Mouse (Mus musculus): Measurements from ENCODE around the gene Pik3cg. TPM values are rescaled to one million over a fixed set of nuclear protein-coding genes. Genes with fewer than 3 reads are reported as not detected.

Pik3cg gene
- polyA plus RNA-seq, 1 experiment from 2014 or later: 2.2 TPM

- Histone ChIP-seq H3K9me3 (replicated peaks) (no peaks in the 10 kb centered on the region), H3K27me3 (no peaks in the 10 kb centered on the region), H3K4me1 (no peaks in the 10 kb centered on the region), H3K27ac (no peak overlapping the region), H3K36me3 (no peaks in the 10 kb centered on the region), H3K9ac (no peak overlapping the region), H3K4me3 (replicated peaks) (no peak overlapping the region), H3K4me2 (no peak overlapping the region)
- 92% methylated on average over 6 of the region's 6 CpGs for WGBS
- ATAC-seq (replicated peaks; ENCODE audit: low FRiP score): no peak
Observed at GRCm38 (mm10) chr12:32174437-32174836, 34.0 kb downstream of the Pik3cg start.

- no peak for ATAC-seq (replicated peaks; ENCODE audit: low FRiP score)
- no peaks in the 10 kb centered on the region for H3K36me3 ChIP-seq
- H3K9me3 ChIP-seq (replicated peaks): no peaks in the 10 kb centered on the region
- H3K4me2 ChIP-seq: no peak overlapping the region
- 90% methylated on average over 7 of the region's 7 CpGs for WGBS
- H3K9ac ChIP-seq: no peak overlapping the region
- H3K27me3 ChIP-seq: no peaks in the 10 kb centered on the region
- H3K4me3 ChIP-seq (replicated peaks): no peak overlapping the region
- H3K27ac ChIP-seq: no peak overlapping the region
- H3K4me1 ChIP-seq: no peaks in the 10 kb centered on the region
Observed at GRCm38 (mm10) chr12:32172826-32173225, 35.6 kb downstream of the Pik3cg start.

GRCm38 (mm10) chr12:32169164-32169563, 39.3 kb downstream of the Pik3cg start:
- H3K4me1 ChIP-seq: no peaks in the 10 kb centered on the region
- H3K4me2 ChIP-seq: no peak overlapping the region
- ATAC-seq (replicated peaks; ENCODE audit: low FRiP score): no peak
- H3K9me3 ChIP-seq (replicated peaks): no peaks in the 10 kb centered on the region
- WGBS: 22% methylated on average over 5 of the region's 5 CpGs
- no peaks in the 10 kb centered on the region for H3K36me3 ChIP-seq
- no peak overlapping the region for H3K9ac ChIP-seq
- H3K27me3 ChIP-seq: no peaks in the 10 kb centered on the region
- no peak overlapping the region for H3K27ac ChIP-seq
- no peak overlapping the region for H3K4me3 ChIP-seq (replicated peaks)

GRCm38 (mm10) chr12:32168751-32169150, 39.7 kb downstream of the Pik3cg start:
- Histone ChIP-seq H3K27ac (no peak overlapping the region), H3K9me3 (replicated peaks) (no peaks in the 10 kb centered on the region), H3K36me3 (no peaks in the 10 kb centered on the region), H3K27me3 (no peaks in the 10 kb centered on the region), H3K4me2 (no peak overlapping the region), H3K9ac (no peak overlapping the region), H3K4me1 (no peaks in the 10 kb centered on the region), H3K4me3 (replicated peaks) (no peak overlapping the region)
- WGBS: 23% methylated on average over 3 of the region's 3 CpGs
- no peak for ATAC-seq (replicated peaks; ENCODE audit: low FRiP score)

GRCm38 (mm10) chr12:32163706-32164105, 44.8 kb downstream of the Pik3cg start:
- H3K27ac ChIP-seq: no peak overlapping the region
- no peak overlapping the region for H3K9ac ChIP-seq
- H3K36me3 ChIP-seq: no peaks in the 10 kb centered on the region
- no peaks in the 10 kb centered on the region for H3K27me3 ChIP-seq
- no peaks in the 10 kb centered on the region for H3K9me3 ChIP-seq (replicated peaks)
- H3K4me3 ChIP-seq (replicated peaks): no peak overlapping the region
- no peak for ATAC-seq (replicated peaks; ENCODE audit: low FRiP score)
- 80% methylated on average over 2 of the region's 2 CpGs for WGBS
- H3K4me2 ChIP-seq: no peak overlapping the region
- H3K4me1 ChIP-seq: no peaks in the 10 kb centered on the region

- H3K4me3 ChIP-seq (replicated peaks): no peak overlapping the region
- no peak for ATAC-seq (replicated peaks; ENCODE audit: low FRiP score)
- no peaks in the 10 kb centered on the region for H3K27me3 ChIP-seq
- H3K27ac ChIP-seq: no peak overlapping the region
- H3K4me1 ChIP-seq: no peaks in the 10 kb centered on the region
- no peaks in the 10 kb centered on the region for H3K9me3 ChIP-seq (replicated peaks)
- 63% methylated on average over 5 of the region's 5 CpGs for WGBS
- H3K36me3 ChIP-seq: no peaks in the 10 kb centered on the region
- no peak overlapping the region for H3K4me2 ChIP-seq
- H3K9ac ChIP-seq: no peak overlapping the region
Observed at GRCm38 (mm10) chr12:32158757-32159156, 49.7 kb downstream of the Pik3cg start.

GRCm38 (mm10) chr12:32146606-32147005, 61.9 kb downstream of the Pik3cg start:
- no peak for ATAC-seq (replicated peaks; ENCODE audit: low FRiP score)
- H3K4me1 ChIP-seq: no peaks in the 10 kb centered on the region
- H3K9me3 ChIP-seq (replicated peaks): no peaks in the 10 kb centered on the region
- H3K36me3 ChIP-seq: no peaks in the 10 kb centered on the region
- 90% methylated on average over 7 of the region's 7 CpGs for WGBS
- no peak overlapping the region for H3K9ac ChIP-seq
- H3K27ac ChIP-seq: no peak overlapping the region
- no peaks in the 10 kb centered on the region for H3K27me3 ChIP-seq
- H3K4me3 ChIP-seq (replicated peaks): no peak overlapping the region
- no peak overlapping the region for H3K4me2 ChIP-seq

GRCm38 (mm10) chr12:32145651-32146050, 62.8 kb downstream of the Pik3cg start:
- no peaks in the 10 kb centered on the region for H3K36me3 ChIP-seq
- no peak overlapping the region for H3K9ac ChIP-seq
- H3K4me2 ChIP-seq: no peak overlapping the region
- no peak overlapping the region for H3K27ac ChIP-seq
- ATAC-seq (replicated peaks; ENCODE audit: low FRiP score): no peak
- H3K9me3 ChIP-seq (replicated peaks): no peaks in the 10 kb centered on the region
- H3K27me3 ChIP-seq: no peaks in the 10 kb centered on the region
- H3K4me1 ChIP-seq: no peaks in the 10 kb centered on the region
- 84% methylated on average over 4 of the region's 4 CpGs for WGBS
- no peak overlapping the region for H3K4me3 ChIP-seq (replicated peaks)

GRCm38 (mm10) chr12:32144513-32144912, 63.9 kb downstream of the Pik3cg start:
- no peak overlapping the region for H3K27ac ChIP-seq
- no peak overlapping the region for H3K4me3 ChIP-seq (replicated peaks)
- H3K9me3 ChIP-seq (replicated peaks): no peaks in the 10 kb centered on the region
- no peak overlapping the region for H3K9ac ChIP-seq
- H3K36me3 ChIP-seq: no peaks in the 10 kb centered on the region
- H3K27me3 ChIP-seq: no peaks in the 10 kb centered on the region
- no peaks in the 10 kb centered on the region for H3K4me1 ChIP-seq
- WGBS: 5% methylated on average over 5 of the region's 5 CpGs
- ATAC-seq (replicated peaks; ENCODE audit: low FRiP score): peak; percentile 79
- H3K4me2 ChIP-seq: no peak overlapping the region

GRCm38 (mm10) chr12:32143782-32144181, 64.7 kb downstream of the Pik3cg start:
- no peak overlapping the region for H3K4me3 ChIP-seq (replicated peaks)
- no peak for ATAC-seq (replicated peaks; ENCODE audit: low FRiP score)
- no peak overlapping the region for H3K4me2 ChIP-seq
- no peak overlapping the region for H3K27ac ChIP-seq
- no peaks in the 10 kb centered on the region for H3K36me3 ChIP-seq
- no peak overlapping the region for H3K9ac ChIP-seq
- WGBS: 87% methylated on average over 5 of the region's 5 CpGs
- no peaks in the 10 kb centered on the region for H3K9me3 ChIP-seq (replicated peaks)
- H3K4me1 ChIP-seq: no peaks in the 10 kb centered on the region
- no peaks in the 10 kb centered on the region for H3K27me3 ChIP-seq

- peak; percentile 69; the same call in 1 of the 2 replicates for ATAC-seq (replicated peaks; ENCODE audit: low FRiP score)
- WGBS: 76% methylated on average over 4 of the region's 4 CpGs
- Histone ChIP-seq H3K4me1 (no peaks in the 10 kb centered on the region), H3K36me3 (no peaks in the 10 kb centered on the region), H3K4me2 (no peak overlapping the region), H3K9me3 (replicated peaks) (no peaks in the 10 kb centered on the region), H3K9ac (no peak overlapping the region), H3K4me3 (replicated peaks) (no peak overlapping the region), H3K27ac (no peak overlapping the region), H3K27me3 (no peaks in the 10 kb centered on the region)
Observed at GRCm38 (mm10) chr12:32143151-32143550, 65.3 kb downstream of the Pik3cg start.

- H3K4me1 ChIP-seq: no peaks in the 10 kb centered on the region
- no peaks in the 10 kb centered on the region for H3K27me3 ChIP-seq
- no peaks in the 10 kb centered on the region for H3K36me3 ChIP-seq
- no peak overlapping the region for H3K4me3 ChIP-seq (replicated peaks)
- H3K9me3 ChIP-seq (replicated peaks): no peaks in the 10 kb centered on the region
- no peak overlapping the region for H3K4me2 ChIP-seq
- no peak overlapping the region for H3K27ac ChIP-seq
- no peak for ATAC-seq (replicated peaks; ENCODE audit: low FRiP score)
- H3K9ac ChIP-seq: no peak overlapping the region
Observed at GRCm38 (mm10) chr12:32141766-32142165, 66.7 kb downstream of the Pik3cg start.

- no peak for ATAC-seq (replicated peaks; ENCODE audit: low FRiP score)
Observed at GRCm38 (mm10) chr12:32138831-32139230, 69.6 kb downstream of the Pik3cg start.

More at GRCm38 (mm10) chr12:32138831-32139230, 69.6 kb downstream of the Pik3cg start:
- 81% methylated on average over 5 of the region's 5 CpGs for WGBS
- H3K27me3 ChIP-seq: no peaks in the 10 kb centered on the region
- no peaks in the 10 kb centered on the region for H3K4me1 ChIP-seq
- no peak overlapping the region for H3K9ac ChIP-seq
- no peaks in the 10 kb centered on the region for H3K36me3 ChIP-seq
- H3K9me3 ChIP-seq (replicated peaks): no peaks in the 10 kb centered on the region
- no peak overlapping the region for H3K4me2 ChIP-seq
- no peak overlapping the region for H3K27ac ChIP-seq
- no peak overlapping the region for H3K4me3 ChIP-seq (replicated peaks)

All from kidney, embryonic 15.5 days (tissue).